Mouse (Mus musculus) heart, postnatal 10 days (tissue): ENCODE results near the gene Apopt1. TPM values are rescaled to one million over a fixed set of nuclear protein-coding genes. Genes with fewer than 3 reads are reported as not detected.
A peak's percentile ranks its signal among the peaks of the same experiment; 100 is the strongest.

Source experiments
- DNase-seq, 2 experiments: peaks; one replicate each; pipeline ENCODE4 v3.0.0; 2021
- intact Hi-C: fragments of 180-260 bp; cut with DNase I; formaldehyde crosslinking; loops from one replicate; pipeline ENCODE4 v1.15.1; 2025
- total RNA-seq, 2 experiments: library from RNA; stranded (reverse); gene quantifications; 2 replicates each; pipeline ENCODE4 v1.2.3; 2021

Apopt1 gene
- total RNA-seq = 10 to 100 TPM; 39.6 to 41.5 TPM

- DNase-seq = peak; percentile 94 to 95
- intact Hi-C loops = no loop called here
Observed at GRCm38 (mm10) chr12:111713004-111713651, at the start of gene Apopt1, which contains the start of gene Bag5. Apopt1 (plus strand) TSS chr12:111713261. Bag5 (minus strand) TSS chr12:111713257.

DNA sequence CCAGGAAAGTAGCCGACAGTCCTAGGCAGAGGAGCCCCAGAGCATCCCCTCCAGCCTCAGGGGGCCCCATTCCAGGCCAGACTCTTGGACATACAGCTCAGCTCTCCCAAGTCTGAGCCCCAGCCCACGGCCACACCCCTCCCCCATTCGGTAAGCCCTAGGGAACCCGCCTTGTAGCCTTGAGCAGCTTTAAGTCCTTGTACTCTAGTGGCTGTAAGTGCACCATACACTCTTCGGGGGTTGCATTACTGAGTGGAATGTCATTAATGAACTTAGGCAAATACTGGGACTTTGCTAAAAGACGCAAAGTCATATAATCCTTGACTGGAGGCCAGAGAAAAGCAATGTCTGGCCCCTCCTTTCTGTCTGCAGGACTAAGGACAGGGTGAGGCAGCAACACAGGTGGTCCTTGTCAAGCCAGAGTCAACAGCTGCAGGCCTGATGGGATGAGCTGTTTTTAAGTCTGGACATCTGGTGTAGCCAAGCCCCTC lies 48.9 kb upstream of the Apopt1 start:
- DNase-seq = peak; percentile 77 to 78
- intact Hi-C loops = no loop called here

DNA sequence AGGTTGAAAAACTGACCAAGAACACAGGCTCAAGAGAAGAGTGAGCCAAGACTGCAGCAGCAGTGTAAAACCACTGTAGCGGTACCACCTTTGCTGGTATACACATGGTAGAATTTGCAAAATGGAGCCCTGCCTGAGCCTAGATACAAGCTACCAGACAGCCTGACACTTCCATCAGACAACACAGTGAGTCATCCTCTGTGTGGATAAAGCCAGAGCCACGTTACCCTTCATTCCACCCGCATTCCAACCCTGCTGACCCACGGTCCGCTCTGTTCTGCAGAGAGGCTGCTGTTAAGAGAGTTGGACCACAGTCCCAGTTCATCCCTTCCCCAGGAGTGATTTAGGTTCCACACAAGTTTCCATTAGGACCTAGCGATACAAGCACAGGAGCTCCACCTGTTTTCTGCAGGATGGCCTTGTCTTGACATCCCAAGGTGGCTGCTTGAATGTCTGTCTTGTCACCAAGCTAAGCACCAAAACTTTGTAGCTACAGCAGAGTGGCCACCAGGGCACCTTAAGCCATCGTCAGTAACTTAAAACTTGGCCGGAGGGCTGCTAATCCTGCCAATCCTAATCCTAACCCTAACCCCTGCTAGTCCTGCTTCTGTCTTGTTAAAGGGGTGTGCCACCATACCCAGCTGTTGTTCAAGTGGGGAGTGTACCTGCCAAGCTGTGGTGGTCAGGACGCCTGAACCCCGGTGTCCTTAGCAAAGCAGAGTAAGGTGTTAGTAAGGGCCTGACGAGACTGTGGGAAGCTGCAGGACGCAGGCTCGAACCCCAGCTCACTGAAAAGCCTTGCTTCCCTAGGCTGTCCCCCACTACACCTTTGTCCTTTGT lies 47.8 kb upstream of the Apopt1 start:
- DNase-seq = peak in 1 of 2 experiments; percentile 19
- intact Hi-C loops = loop anchor here (5.0 kb wide), 1 partner anchor 292 kb away; no protein-coding TSS in a partner anchor

DNA sequence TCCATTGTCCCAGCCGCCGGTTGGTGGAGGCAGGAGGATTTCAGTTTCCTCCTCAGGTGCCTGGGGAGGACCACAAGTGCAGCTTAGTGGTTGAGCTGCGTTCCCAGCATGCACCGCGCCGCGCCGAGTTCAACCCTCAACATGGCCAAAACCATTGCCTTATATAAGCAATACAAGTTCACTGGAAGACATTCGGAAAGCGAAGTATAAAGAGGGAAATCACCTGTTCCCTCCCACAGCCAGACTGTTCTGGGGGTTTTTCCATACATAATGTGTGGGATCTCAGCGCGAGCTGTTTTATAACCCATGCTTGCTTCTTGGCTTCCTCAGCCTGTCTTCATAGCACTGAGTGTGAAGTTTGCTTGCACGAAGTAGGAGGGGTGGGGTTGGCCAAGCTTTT lies 46.7 kb upstream of the Apopt1 start:
- no peak for DNase-seq
- intact Hi-C loops = loop anchor here (5.0 kb wide), 1 partner anchor 291 kb away; no protein-coding TSS in a partner anchor

DNA sequence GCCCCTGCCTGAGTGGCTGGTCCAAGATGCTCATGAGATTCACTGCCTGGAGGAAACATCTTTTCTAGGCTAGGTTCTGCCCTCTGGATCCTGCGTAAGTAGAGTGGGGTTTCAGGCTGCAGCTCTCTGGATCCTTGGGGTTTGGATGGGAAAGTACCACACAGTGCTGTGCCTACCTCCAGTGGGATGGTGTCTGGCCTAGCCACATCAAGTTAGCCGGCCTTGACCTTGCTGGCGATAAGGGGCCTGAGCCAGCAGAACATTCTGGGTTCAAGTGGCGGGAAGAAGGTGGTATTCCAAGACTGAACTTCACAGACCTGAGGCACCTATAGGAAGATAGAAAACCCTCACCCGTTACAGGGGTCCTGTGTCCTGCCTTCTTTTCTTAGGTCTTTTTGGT lies 45.6 kb upstream of the Apopt1 start:
- DNase-seq = peak in 1 of 2 experiments; percentile 9
- intact Hi-C loops = loop anchor here (5.0 kb wide), 1 partner anchor 290 kb away; no protein-coding TSS in a partner anchor

- intact Hi-C loops = loop anchor here (1.0 to 5.0 kb wide), 3 partner anchors 28 to 289 kb away; no protein-coding TSS in a partner anchor
- DNase-seq = peak; percentile 97 to 99
Observed at GRCm38 (mm10) chr12:111668457-111668912, 44.6 kb upstream of the Apopt1 start.

DNA sequence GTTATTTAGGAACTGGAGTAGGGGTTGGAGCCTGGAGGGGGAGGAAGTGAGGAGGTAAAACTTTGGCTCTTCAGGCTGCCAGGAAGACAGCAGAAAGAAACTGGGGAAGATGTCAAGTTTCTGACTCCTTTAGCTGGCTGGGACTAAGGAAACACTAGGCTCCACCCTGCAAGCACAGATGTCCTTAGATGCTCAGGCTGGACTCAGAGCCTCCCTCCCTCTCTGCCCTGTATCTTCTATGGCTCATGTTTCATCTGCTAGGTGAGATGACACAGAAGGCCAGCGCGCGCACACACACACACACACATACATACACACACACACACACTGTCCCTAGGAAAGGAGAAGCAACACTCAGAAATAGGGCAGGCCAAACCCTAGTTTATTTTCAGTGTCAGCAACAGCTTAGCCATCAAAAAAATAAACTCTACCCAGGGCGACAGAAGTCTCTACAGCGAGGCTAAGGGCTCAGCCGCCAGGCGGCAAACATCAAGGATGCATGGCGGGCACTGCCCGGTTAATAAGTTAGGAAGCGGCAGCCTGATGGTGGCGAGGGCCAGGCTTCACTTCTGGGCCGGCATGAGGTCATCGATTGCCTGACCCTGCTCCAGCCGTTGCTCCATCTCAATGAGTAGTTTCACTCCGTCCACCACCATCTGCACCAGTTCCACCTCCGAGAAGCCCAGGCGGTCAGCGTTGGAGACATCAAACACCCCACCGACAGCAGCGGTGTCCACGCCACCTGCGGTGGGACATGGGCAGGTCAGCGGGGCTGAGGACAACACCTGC lies 43.9 kb upstream of the Apopt1 start:
- intact Hi-C loops = loop anchor here (1.0 to 5.0 kb wide), 3 partner anchors 27 to 288 kb away; no protein-coding TSS in a partner anchor

GRCm38 (mm10) chr12:111669961-111670360 lies 43.1 kb upstream of the Apopt1 start:
- peak in 1 of 2 experiments; percentile 22 for DNase-seq
- intact Hi-C loops = loop anchor here (5.0 kb wide), 1 partner anchor 287 kb away; no protein-coding TSS in a partner anchor

More for the DNA sequence above, 43.9 kb upstream of the Apopt1 start:
- DNase-seq = peak; percentile 66 to 72

DNA sequence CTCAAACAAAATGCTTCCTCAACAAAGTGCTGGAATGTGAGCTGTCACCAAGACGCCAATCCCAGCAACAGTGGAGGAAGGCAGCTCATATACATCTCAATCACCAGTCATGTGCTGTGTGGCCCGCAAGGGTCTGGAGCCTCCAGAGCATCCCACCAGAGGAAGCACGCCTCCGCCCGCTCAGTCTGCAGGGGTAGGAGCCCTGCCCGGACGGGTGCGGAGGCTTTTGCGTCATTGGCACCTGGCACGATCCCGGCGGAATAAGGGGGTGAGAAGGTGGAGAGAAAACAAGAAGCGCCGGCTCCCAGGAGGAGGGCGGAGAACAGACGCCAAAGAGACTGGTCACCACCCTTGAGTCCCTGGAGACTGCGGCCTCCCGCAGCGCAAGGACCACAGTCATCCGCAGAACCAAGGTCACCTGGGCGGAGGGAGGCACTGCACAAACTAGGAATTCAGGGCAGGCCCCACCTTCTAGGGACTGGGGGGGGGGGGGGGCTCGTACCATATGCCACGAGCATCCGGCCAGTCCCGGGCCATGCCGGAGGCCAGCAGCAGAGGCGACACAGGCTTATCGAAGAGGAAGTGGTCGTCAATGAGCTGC lies 42.6 kb upstream of the Apopt1 start:
- intact Hi-C loops = no loop called here
- peak in 1 of 2 experiments; percentile 50 for DNase-seq

DNA sequence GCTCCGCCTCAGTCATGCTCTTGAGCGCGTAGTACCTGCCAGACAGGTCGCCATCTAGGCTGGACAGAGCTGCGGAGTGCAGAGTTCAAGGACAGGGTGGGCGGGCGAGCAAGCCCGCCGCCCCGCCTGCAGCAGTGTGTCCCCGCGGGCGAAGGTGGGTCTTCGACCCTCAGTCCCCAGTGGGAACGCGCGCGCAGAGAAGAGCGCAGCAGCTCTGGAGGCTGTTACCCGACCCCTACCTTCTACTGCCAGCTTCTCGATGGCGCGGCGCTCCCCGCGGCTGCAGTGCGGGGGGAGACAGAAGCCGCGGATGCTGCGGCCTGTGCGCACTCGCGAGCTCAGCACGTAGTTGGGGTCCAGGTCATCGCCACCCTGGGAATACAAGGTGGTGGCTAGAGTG lies 42.1 kb upstream of the Apopt1 start:
- peak in 1 of 2 experiments; percentile 27 for DNase-seq
- intact Hi-C loops = no loop called here

DNA sequence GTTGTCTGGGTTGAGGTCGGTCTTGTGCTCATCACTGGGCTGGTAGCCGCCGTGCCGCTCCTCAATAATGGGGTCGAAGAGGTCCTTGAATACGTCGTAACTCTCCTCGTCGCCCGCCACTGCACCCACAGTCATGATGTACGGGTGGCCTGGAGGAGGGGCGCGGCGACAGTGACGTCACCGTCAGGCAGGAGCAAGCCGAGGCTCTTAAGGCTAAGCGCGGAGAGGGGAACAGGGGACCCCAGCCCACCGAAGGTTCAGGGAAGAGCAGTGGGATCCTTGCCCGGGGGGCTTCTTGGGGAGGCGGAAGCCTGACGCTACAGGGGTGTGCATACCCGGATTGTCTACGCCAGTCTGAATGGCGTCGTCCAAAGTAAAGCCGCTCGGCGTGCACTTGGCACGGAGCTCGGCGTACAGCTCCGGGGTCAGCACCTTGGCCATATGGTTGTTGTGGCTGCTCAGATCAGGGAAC lies 41.6 kb upstream of the Apopt1 start:
- peak; percentile 69 to 72 for DNase-seq
- intact Hi-C loops = no loop called here

DNA sequence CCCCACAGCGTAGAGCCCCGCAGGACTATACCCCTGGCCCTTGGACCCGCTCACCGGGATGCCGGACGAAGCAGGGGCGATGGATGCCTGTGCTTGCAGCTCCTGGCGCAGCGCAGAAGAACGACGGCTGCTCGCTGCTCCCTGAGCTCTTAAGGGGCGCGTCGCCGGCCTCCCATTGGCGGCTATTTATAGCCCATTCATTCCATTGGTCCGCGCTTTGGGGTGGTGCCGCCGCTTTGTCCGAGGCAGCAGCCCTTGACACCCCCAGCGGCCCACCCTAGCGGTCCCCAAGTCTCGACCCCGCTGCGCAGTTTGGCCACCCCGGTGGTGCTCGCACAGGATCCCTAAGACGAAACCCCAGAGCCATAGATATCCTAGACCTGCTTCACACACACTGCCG lies 40.9 kb upstream of the Apopt1 start, which contains the start of gene Ckb:
Gene Ckb (minus strand): TSS at position 163 of the 400 bp plus-strand sequence.
- peak; percentile 89 to 90 for DNase-seq
- intact Hi-C loops = no loop called here

- intact Hi-C loops = no loop called here
- no peak for DNase-seq
Observed at GRCm38 (mm10) chr12:111672581-111672980, 40.5 kb upstream of the Apopt1 start.

DNA sequence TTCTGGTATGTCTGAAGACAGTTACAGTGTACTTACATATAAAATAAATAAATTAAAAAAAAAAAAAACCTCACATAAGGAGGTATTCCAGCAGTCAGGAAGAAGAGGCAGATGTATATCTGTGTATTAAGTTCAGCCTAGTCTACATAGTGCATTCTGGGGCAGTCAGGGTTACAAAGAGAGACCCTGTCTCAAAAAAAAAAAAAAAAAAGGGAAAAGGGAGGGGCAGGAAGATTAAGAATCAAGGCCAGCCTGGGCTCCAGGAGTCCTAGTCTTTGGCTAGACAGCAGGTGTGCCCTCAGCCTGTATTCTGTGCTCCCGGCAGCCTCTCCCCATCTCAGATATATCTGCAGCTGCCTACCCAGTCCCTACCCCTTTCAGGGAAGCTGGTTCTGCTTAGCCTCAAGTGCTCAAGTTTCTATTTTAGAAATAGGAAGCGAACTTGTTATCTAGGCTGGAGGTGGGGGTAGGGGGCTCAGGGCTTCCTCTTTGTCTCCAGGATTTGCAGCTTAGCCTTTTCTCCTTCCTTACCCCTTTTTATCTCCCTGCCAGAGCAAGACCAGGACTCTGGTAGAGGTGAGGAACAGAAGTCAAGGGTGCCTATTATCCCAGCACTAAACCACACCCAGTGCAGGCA lies 38.1 kb upstream of the Apopt1 start:
- no peak for DNase-seq
- intact Hi-C loops = no loop called here

DNA sequence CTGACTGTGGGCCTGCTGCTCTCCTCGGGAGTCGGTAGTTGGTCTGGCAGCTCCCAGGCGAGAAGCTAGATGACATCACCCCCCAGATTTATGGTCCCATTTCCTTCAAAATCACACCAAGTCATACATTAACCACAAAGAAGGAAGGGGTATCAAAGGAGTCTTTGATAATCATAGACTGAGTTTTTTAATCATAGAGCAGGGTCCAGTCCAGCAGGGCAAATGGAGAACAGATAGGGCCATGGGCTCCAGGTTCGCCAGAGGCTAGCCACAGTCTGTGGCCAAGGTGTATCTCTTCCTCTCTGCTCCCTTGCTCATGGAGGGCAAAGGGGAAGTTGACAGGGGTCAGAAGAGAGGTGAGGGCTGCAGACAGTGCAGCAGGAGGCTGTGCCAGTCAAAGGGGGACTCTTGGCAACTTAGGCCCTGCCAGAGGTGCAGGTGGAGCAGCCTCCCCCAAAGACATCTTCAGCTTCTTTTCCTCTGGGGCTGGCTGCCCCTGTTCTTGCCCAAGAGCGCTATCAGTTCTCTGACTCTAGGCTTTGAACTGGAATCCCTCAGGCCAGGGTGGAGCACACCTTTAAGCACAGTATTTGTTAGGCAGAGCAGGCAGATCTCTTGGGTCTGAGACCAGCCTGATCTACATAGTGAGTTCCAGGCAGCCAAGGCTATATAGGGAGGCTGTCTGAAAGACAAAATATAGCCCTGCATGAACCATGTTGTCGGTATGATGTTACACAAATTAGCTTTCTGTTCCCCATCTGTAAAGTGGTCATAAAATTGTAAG lies 37.1 kb upstream of the Apopt1 start:
- intact Hi-C loops = no loop called here
- DNase-seq = no peak

DNA sequence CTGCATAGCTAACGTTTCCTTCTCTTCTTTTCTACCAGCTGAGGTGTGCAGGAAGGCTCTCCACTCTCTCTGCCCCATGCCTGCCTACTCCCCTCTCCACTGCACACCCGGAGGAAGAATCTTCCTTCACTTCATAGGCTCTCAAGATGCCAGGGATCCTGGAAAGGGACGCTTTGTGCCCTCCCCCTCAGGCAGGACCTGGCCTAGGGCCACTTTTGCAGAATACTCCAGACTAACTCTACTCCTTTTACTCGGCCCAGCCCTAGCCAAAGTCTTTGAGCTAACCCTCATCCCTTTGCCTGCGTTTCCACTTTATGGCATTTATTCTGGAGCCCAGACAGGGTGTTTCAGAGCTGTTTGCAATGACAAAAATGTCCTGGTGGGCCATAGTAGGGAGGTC lies 35.6 kb upstream of the Apopt1 start:
- intact Hi-C loops = no loop called here
- DNase-seq = peak in 1 of 2 experiments; percentile 74

DNA sequence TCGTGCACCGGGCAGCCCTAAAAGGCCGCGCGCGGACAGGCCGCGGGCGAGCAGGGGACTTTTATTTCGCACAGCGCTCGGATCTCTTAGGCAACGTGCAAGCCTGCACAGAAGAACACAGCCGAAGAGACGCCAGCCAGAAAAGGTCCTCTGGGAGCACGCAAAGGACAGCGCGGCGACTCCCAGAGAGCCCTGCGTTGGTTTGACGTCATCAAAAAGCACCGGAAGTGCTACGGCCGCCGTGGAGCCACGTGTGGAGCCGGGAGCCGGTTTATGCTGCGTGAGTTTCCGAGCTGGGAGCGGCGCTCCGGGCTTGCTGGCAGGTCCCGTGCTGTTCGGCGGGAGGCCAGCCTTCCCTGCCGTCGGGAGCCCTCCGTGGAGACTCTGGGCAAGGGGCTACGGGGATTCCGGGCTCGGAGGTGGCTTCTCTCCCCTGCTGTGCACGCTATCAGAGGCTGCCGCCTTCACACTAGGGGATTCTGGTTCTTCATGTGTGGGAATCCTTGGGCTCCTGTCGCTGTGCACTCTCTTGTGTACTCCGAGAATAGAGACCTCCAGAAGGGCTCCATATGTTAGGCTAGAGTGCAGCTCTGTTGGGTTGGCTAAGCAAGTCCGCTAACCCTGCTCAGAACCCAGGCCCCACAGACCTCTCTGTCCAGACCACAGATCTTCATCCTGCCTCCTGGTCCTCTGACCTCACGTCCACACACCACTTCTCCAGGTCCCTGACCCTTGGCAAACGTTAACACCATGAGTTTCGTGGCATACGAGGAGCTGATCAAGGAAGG lies 35.0 kb upstream of the Apopt1 start, which contains the start of gene Trmt61a:
Gene Trmt61a (plus strand): TSS at position 224 of the 788 bp plus-strand sequence.
- peak; percentile 94 to 96 for DNase-seq
- intact Hi-C loops = no loop called here

GRCm38 (mm10) chr12:111678670-111678933 lies 34.5 kb upstream of the Apopt1 start:
- intact Hi-C loops = no loop called here
- DNase-seq = no peak
